Mouse (Mus musculus): ENCODE measurements at regions not wholly inside any gene's neighbourhood (a gene's known extent, or its start where the extent isn't known, plus 50 kb on each side); places are given as distances from the start of the nearest gene placed in this dataset.

GRCm38 (mm10) chr2:133688121-133688787, 136.3 kb downstream of the Bmp2 start:
- ATAC-seq (peak; percentile 92), DNase-seq (no peak)
- no peak overlapping the region for H3K27ac ChIP-seq (ENCODE audit: low read depth)
- peak; percentile 76; the same call in 1 of the 2 replicates for TF ChIP-seq EP300 (IDR thresholded peaks at IDR 0.05; ENCODE audit: low read depth)
- TF ChIP-seq CTCF (IDR thresholded peaks at IDR 0.05; ENCODE audit: low read depth): no peak
- 57% methylated on average over 7 of the region's 7 CpGs for WGBS (ENCODE audit: insufficient replicate concordance)
- peak overlapping the region; percentile 14; the same call in 1 of the 2 replicates for H3K4me2 ChIP-seq (ENCODE audit: low read depth, low read length)
- no peaks in the 10 kb centered on the region; the same call in 1 of the 2 replicates for H3K4me1 ChIP-seq (ENCODE audit: insufficient read depth)
- H3K9me3 ChIP-seq (ENCODE audit: low read length): no peaks in the 10 kb centered on the region
- H3K36me3 ChIP-seq (replicated peaks; ENCODE audit: insufficient read depth, low read length): no peaks in the 10 kb centered on the region
- no peak overlapping the region for H3K4me3 ChIP-seq (ENCODE audit: low read depth, low read length)
- no peaks in the 10 kb centered on the region for H3K27me3 ChIP-seq (ENCODE audit: insufficient read depth, low read length)
- H3K9ac ChIP-seq (replicated peaks): no peak overlapping the region

- DNase-seq (no peak), ATAC-seq (peak; percentile 77)
- H3K27ac ChIP-seq (ENCODE audit: low read depth): no peak overlapping the region
- no peak overlapping the region for H3K4me3 ChIP-seq (ENCODE audit: low read depth, low read length)
- H3K9ac ChIP-seq (replicated peaks): no peak overlapping the region
- H3K36me3 ChIP-seq (replicated peaks; ENCODE audit: insufficient read depth, low read length): no peaks in the 10 kb centered on the region
- no peaks in the 10 kb centered on the region; the same call in 1 of the 2 replicates for H3K4me1 ChIP-seq (ENCODE audit: insufficient read depth)
- 61% methylated on average over 3 of the region's 3 CpGs for WGBS (ENCODE audit: insufficient replicate concordance)
- H3K9me3 ChIP-seq (ENCODE audit: low read length): no peaks in the 10 kb centered on the region
- H3K4me2 ChIP-seq (ENCODE audit: low read depth, low read length): no peak overlapping the region
- TF ChIP-seq EP300 (IDR thresholded peaks at IDR 0.05; ENCODE audit: low read depth) (peak; percentile 31; the same call in 1 of the 2 replicates), CTCF (IDR thresholded peaks at IDR 0.05; ENCODE audit: low read depth) (no peak)
- no peaks in the 10 kb centered on the region for H3K27me3 ChIP-seq (ENCODE audit: insufficient read depth, low read length)
Measured at GRCm38 (mm10) chr2:133688788-133689155, 136.8 kb downstream of the Bmp2 start.

- Histone ChIP-seq H3K27me3 (ENCODE audit: insufficient read depth, low read length) (peaks cover 2% of the 10 kb centered on the region; the same call in 1 of the 2 replicates), H3K4me3 (ENCODE audit: low read depth, low read length) (no peak overlapping the region), H3K4me1 (ENCODE audit: insufficient read depth) (no peaks in the 10 kb centered on the region), H3K36me3 (replicated peaks; ENCODE audit: insufficient read depth, low read length) (no peaks in the 10 kb centered on the region), H3K9ac (replicated peaks) (no peak overlapping the region), H3K9me3 (ENCODE audit: low read length) (no peaks in the 10 kb centered on the region), H3K4me2 (ENCODE audit: low read depth, low read length) (no peak overlapping the region), H3K27ac (ENCODE audit: low read depth) (no peak overlapping the region)
- DNase-seq: no peak
- no peak for TF ChIP-seq EP300 (IDR thresholded peaks at IDR 0.05; ENCODE audit: low read depth)
- no peak for TF ChIP-seq CTCF (IDR thresholded peaks at IDR 0.05; ENCODE audit: low read depth)
- WGBS (ENCODE audit: insufficient replicate concordance): 70% methylated on average over 8 of the region's 8 CpGs
- ATAC-seq: no peak
Measured at GRCm38 (mm10) chr2:133708735-133709584, 157.0 kb downstream of the Bmp2 start.

GRCm38 (mm10) chr2:133716243-133716642, 164.3 kb downstream of the Bmp2 start:
- H3K9me3 ChIP-seq (ENCODE audit: low read length): no peaks in the 10 kb centered on the region
- DNase-seq (no peak), ATAC-seq (no peak)
- 44% methylated on average over 5 of the region's 5 CpGs for WGBS (ENCODE audit: insufficient replicate concordance)
- H3K4me2 ChIP-seq (ENCODE audit: low read depth, low read length): no peak overlapping the region
- no peak overlapping the region for H3K9ac ChIP-seq (replicated peaks)
- H3K27ac ChIP-seq (ENCODE audit: low read depth): no peak overlapping the region
- no peaks in the 10 kb centered on the region for H3K36me3 ChIP-seq (replicated peaks; ENCODE audit: insufficient read depth, low read length)
- H3K4me1 ChIP-seq (ENCODE audit: insufficient read depth): no peaks in the 10 kb centered on the region
- peaks cover 7% of the 10 kb centered on the region; the same call in 1 of the 2 replicates for H3K27me3 ChIP-seq (ENCODE audit: insufficient read depth, low read length)
- no peak for TF ChIP-seq CTCF (IDR thresholded peaks at IDR 0.05; ENCODE audit: low read depth)
- TF ChIP-seq EP300 (IDR thresholded peaks at IDR 0.05; ENCODE audit: low read depth): no peak
- H3K4me3 ChIP-seq (ENCODE audit: low read depth, low read length): no peak overlapping the region

GRCm38 (mm10) chr2:133717076-133717475, 165.1 kb downstream of the Bmp2 start:
- Histone ChIP-seq H3K36me3 (replicated peaks; ENCODE audit: insufficient read depth, low read length) (no peaks in the 10 kb centered on the region), H3K9me3 (ENCODE audit: low read length) (no peaks in the 10 kb centered on the region), H3K27me3 (ENCODE audit: insufficient read depth, low read length) (peaks cover 9% of the 10 kb centered on the region; the same call in 1 of the 2 replicates), H3K4me3 (ENCODE audit: low read depth, low read length) (no peak overlapping the region), H3K4me2 (ENCODE audit: low read depth, low read length) (no peak overlapping the region), H3K27ac (ENCODE audit: low read depth) (no peak overlapping the region), H3K4me1 (ENCODE audit: insufficient read depth) (no peaks in the 10 kb centered on the region), H3K9ac (replicated peaks) (no peak overlapping the region)
- DNase-seq (no peak), ATAC-seq (no peak)
- WGBS (ENCODE audit: insufficient replicate concordance): 85% methylated on average over 2 of the region's 2 CpGs
- TF ChIP-seq CTCF (IDR thresholded peaks at IDR 0.05; ENCODE audit: low read depth): no peak
- no peak for TF ChIP-seq EP300 (IDR thresholded peaks at IDR 0.05; ENCODE audit: low read depth)

- H3K4me2 ChIP-seq (ENCODE audit: low read depth, low read length): no peak overlapping the region
- no peaks in the 10 kb centered on the region for H3K4me1 ChIP-seq (ENCODE audit: insufficient read depth)
- TF ChIP-seq EP300 (IDR thresholded peaks at IDR 0.05; ENCODE audit: low read depth): no peak
- TF ChIP-seq CTCF (IDR thresholded peaks at IDR 0.05; ENCODE audit: low read depth): peak; percentile 43
- no peak overlapping the region for H3K9ac ChIP-seq (replicated peaks)
- ATAC-seq (no peak), DNase-seq (no peak)
- peaks cover 16% of the 10 kb centered on the region; the same call in 1 of the 2 replicates for H3K27me3 ChIP-seq (ENCODE audit: insufficient read depth, low read length)
- WGBS (ENCODE audit: insufficient replicate concordance): 73% methylated on average over 7 of the region's 7 CpGs
- H3K4me3 ChIP-seq (ENCODE audit: low read depth, low read length): no peak overlapping the region
- H3K27ac ChIP-seq (ENCODE audit: low read depth): no peak overlapping the region
- no peaks in the 10 kb centered on the region for H3K9me3 ChIP-seq (ENCODE audit: low read length)
- H3K36me3 ChIP-seq (replicated peaks; ENCODE audit: insufficient read depth, low read length): no peaks in the 10 kb centered on the region
Measured at GRCm38 (mm10) chr2:133724310-133724709, 172.4 kb downstream of the Bmp2 start.
